Mouse (Mus musculus): ENCODE measurements at regions not wholly inside any gene's neighbourhood (a gene's known extent, or its start where the extent isn't known, plus 50 kb on each side); places are given as distances from the start of the nearest gene placed in this dataset.

DNA sequence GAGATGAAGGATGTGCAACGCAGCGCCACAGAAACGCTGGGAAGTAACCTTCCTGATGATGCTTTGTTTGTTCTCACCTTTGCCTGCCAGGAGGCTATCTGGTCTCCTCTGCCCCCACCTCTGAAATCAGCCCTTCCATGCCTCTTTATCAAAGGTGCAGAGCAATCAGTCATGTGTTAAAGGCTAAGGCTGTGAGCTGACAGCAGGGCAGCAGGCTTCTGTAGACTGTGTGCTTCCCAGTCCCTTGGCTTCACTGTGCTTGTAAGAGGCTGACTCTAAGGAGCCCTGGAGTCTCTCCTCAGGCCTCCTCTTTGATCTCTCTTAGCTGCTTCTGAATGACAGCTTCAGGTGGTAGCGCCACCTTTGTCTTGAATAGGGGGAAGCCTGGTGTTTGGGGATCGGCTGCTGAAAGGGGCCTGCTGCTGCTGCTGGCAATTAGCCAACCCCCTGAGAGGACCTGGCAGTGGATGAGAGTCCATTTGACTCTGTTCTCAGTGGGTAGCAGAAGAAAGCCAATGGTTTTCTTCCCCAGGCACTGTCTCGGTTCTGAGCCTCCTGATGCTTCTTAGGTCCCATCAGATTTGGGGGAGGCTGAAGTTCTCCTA lies 348.7 kb downstream of the Gm9195 start:
- DNase-seq (ENCODE audit: low spot score) (no peak), ATAC-seq (ENCODE audit: extremely low read depth, insufficient number of reproducible peaks, low FRiP score, poor library complexity, severe bottlenecking) (no peak)
- TF ChIP-seq CTCF (IDR thresholded peaks at IDR 0.05; ENCODE audit: low read depth, low read length), result no peak
- TF ChIP-seq GATA2 (IDR thresholded peaks at IDR 0.05; ENCODE audit: borderline replicate concordance, low read depth, low read length), result no peak
- no peak for TF ChIP-seq TAL1 (conservative IDR thresholded peaks at IDR 0.05; ENCODE audit: low read depth, low read length)
- TF ChIP-seq POLR2AphosphoS5 (IDR thresholded peaks at IDR 0.05; ENCODE audit: insufficient replicate concordance, low read depth, low read length), result no peak
- TF ChIP-seq GATA1 (IDR thresholded peaks at IDR 0.05; ENCODE audit: borderline replicate concordance, low read length), result no peak
- H3K36me3 ChIP-seq (replicated peaks), result no peaks in the 10 kb centered on the region
- no peaks in the 10 kb centered on the region for H3K27me3 ChIP-seq (ENCODE audit: insufficient read depth, low read length)
- no peak overlapping the region for H3K4me3 ChIP-seq (ENCODE audit: low read depth, low read length)
- peaks cover 43% of the 10 kb centered on the region for H3K9me3 ChIP-seq (replicated peaks)
- H3K4me1 ChIP-seq (ENCODE audit: insufficient read depth, low read depth, low read length), result no peaks in the 10 kb centered on the region

GRCm38 (mm10) chr14:72141136-72141535 lies 350.5 kb downstream of the Gm9195 start:
- H3K4me1 ChIP-seq (ENCODE audit: insufficient read depth, low read depth, low read length), result no peaks in the 10 kb centered on the region
- DNase-seq (ENCODE audit: low spot score) (no peak), ATAC-seq (ENCODE audit: extremely low read depth, insufficient number of reproducible peaks, low FRiP score, poor library complexity, severe bottlenecking) (no peak)
- no peaks in the 10 kb centered on the region for H3K27me3 ChIP-seq (ENCODE audit: insufficient read depth, low read length)
- peaks cover 37% of the 10 kb centered on the region for H3K9me3 ChIP-seq (replicated peaks)
- no peaks in the 10 kb centered on the region for H3K36me3 ChIP-seq (replicated peaks)
- no peak overlapping the region for H3K4me3 ChIP-seq (ENCODE audit: low read depth, low read length)
- TF ChIP-seq CTCF (IDR thresholded peaks at IDR 0.05; ENCODE audit: low read depth, low read length), result no peak
- no peak for TF ChIP-seq GATA1 (IDR thresholded peaks at IDR 0.05; ENCODE audit: borderline replicate concordance, low read length)
- TF ChIP-seq GATA2 (IDR thresholded peaks at IDR 0.05; ENCODE audit: borderline replicate concordance, low read depth, low read length), result no peak
- no peak for TF ChIP-seq TAL1 (conservative IDR thresholded peaks at IDR 0.05; ENCODE audit: low read depth, low read length)
- TF ChIP-seq POLR2AphosphoS5 (IDR thresholded peaks at IDR 0.05; ENCODE audit: insufficient replicate concordance, low read depth, low read length), result no peak

DNA sequence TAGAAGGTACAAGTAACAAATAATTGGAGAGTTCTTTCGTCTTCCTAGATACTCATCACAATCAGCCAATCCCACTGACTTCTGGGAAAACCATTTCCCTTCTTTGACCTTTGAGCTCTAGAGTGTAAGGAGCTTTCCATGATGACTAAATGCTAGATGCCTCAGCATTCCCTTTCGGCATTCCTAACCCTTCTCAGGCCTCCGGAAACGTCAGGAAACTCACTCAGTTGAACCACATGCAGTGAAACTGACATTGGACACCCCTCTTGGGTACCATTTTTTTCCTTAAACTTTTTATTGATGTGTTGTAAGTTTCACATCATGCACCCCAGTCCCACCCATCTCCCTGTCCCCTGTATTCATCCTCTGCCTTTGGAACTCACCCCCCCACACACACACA lies 361.5 kb downstream of the Gm9195 start:
- H3K4me1 ChIP-seq (ENCODE audit: insufficient read depth, low read depth, low read length), result no peaks in the 10 kb centered on the region
- DNase-seq (ENCODE audit: low spot score), result no peak
- no peaks in the 10 kb centered on the region for H3K9me3 ChIP-seq (replicated peaks)
- ATAC-seq (ENCODE audit: extremely low read depth, insufficient number of reproducible peaks, low FRiP score, poor library complexity, severe bottlenecking), result no peak
- no peaks in the 10 kb centered on the region for H3K27me3 ChIP-seq (ENCODE audit: insufficient read depth, low read length)
- no peaks in the 10 kb centered on the region for H3K36me3 ChIP-seq (replicated peaks)
- TF ChIP-seq POLR2AphosphoS5 (IDR thresholded peaks at IDR 0.05; ENCODE audit: insufficient replicate concordance, low read depth, low read length), result no peak
- no peak for TF ChIP-seq CTCF (IDR thresholded peaks at IDR 0.05; ENCODE audit: low read depth, low read length)
- no peak for TF ChIP-seq GATA1 (IDR thresholded peaks at IDR 0.05; ENCODE audit: borderline replicate concordance, low read length)
- TF ChIP-seq TAL1 (conservative IDR thresholded peaks at IDR 0.05; ENCODE audit: low read depth, low read length), result no peak
- TF ChIP-seq GATA2 (IDR thresholded peaks at IDR 0.05; ENCODE audit: borderline replicate concordance, low read depth, low read length), result no peak
- H3K4me3 ChIP-seq (ENCODE audit: low read depth, low read length), result no peak overlapping the region

DNA sequence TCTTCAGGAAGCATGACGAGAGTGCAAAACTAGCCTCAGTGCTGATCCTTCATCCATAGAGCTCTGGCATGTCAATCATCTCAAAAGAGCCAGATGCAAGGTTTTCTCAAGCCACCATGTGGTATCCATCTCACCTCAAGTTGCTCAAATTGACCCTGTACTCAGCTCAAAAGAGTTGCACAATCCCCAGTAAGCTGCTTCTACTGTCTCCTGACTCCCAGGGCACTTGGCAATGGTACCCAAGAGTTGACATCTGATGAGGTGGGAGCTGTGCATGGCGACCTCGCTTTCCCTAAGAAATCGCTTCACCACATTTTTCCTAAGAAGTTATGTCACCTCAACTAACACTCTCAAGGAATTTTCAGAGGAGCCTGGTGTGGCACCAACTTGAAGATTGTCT lies 369.9 kb downstream of the Gm9195 start:
- DNase-seq (ENCODE audit: low spot score), result no peak
- no peaks in the 10 kb centered on the region for H3K27me3 ChIP-seq (ENCODE audit: insufficient read depth, low read length)
- peaks cover 18% of the 10 kb centered on the region for H3K9me3 ChIP-seq (replicated peaks)
- H3K4me3 ChIP-seq (ENCODE audit: low read depth, low read length), result no peak overlapping the region
- no peaks in the 10 kb centered on the region for H3K36me3 ChIP-seq (replicated peaks)
- no peak for ATAC-seq (ENCODE audit: extremely low read depth, insufficient number of reproducible peaks, low FRiP score, poor library complexity, severe bottlenecking)
- H3K4me1 ChIP-seq (ENCODE audit: insufficient read depth, low read depth, low read length), result no peaks in the 10 kb centered on the region
- TF ChIP-seq POLR2AphosphoS5 (IDR thresholded peaks at IDR 0.05; ENCODE audit: insufficient replicate concordance, low read depth, low read length) (no peak), GATA1 (IDR thresholded peaks at IDR 0.05; ENCODE audit: borderline replicate concordance, low read length) (no peak), CTCF (IDR thresholded peaks at IDR 0.05; ENCODE audit: low read depth, low read length) (no peak), TAL1 (conservative IDR thresholded peaks at IDR 0.05; ENCODE audit: low read depth, low read length) (no peak), GATA2 (IDR thresholded peaks at IDR 0.05; ENCODE audit: borderline replicate concordance, low read depth, low read length) (no peak)

DNA sequence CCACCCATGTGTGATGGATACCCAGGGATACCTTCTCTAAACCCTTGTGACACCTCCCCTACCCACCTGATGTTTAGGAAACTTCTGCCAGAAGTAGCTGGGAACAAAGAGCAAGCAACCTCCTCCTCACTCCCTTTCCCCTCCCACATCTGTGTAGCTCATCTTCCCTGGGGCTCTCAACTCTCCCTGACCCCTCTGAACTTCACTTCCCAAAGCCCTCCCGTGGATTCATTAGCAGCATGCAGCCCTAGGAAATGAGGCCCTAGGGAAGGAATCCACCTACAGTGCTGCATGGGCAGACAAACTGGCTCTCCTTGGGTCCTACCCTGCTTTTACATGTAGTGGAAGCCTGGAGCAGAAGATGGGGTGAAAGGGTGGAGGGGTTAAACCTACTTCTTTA lies 370.6 kb downstream of the Gm9195 start:
- Histone ChIP-seq H3K4me3 (ENCODE audit: low read depth, low read length) (no peak overlapping the region), H3K4me1 (ENCODE audit: insufficient read depth, low read depth, low read length) (no peaks in the 10 kb centered on the region), H3K9me3 (replicated peaks) (peaks cover 20% of the 10 kb centered on the region), H3K27me3 (ENCODE audit: insufficient read depth, low read length) (no peaks in the 10 kb centered on the region), H3K36me3 (replicated peaks) (no peaks in the 10 kb centered on the region)
- DNase-seq (ENCODE audit: low spot score), result no peak
- no peak for TF ChIP-seq TAL1 (conservative IDR thresholded peaks at IDR 0.05; ENCODE audit: low read depth, low read length)
- TF ChIP-seq POLR2AphosphoS5 (IDR thresholded peaks at IDR 0.05; ENCODE audit: insufficient replicate concordance, low read depth, low read length), result no peak
- no peak for TF ChIP-seq GATA2 (IDR thresholded peaks at IDR 0.05; ENCODE audit: borderline replicate concordance, low read depth, low read length)
- TF ChIP-seq CTCF (IDR thresholded peaks at IDR 0.05; ENCODE audit: low read depth, low read length), result no peak
- no peak for TF ChIP-seq GATA1 (IDR thresholded peaks at IDR 0.05; ENCODE audit: borderline replicate concordance, low read length)
- ATAC-seq (ENCODE audit: extremely low read depth, insufficient number of reproducible peaks, low FRiP score, poor library complexity, severe bottlenecking), result no peak

- TF ChIP-seq GATA2 (IDR thresholded peaks at IDR 0.05; ENCODE audit: borderline replicate concordance, low read depth, low read length), result no peak
- no peak for TF ChIP-seq POLR2AphosphoS5 (IDR thresholded peaks at IDR 0.05; ENCODE audit: insufficient replicate concordance, low read depth, low read length)
- TF ChIP-seq CTCF (IDR thresholded peaks at IDR 0.05; ENCODE audit: low read depth, low read length), result no peak
- TF ChIP-seq GATA1 (IDR thresholded peaks at IDR 0.05; ENCODE audit: borderline replicate concordance, low read length), result no peak
- TF ChIP-seq TAL1 (conservative IDR thresholded peaks at IDR 0.05; ENCODE audit: low read depth, low read length), result no peak
- no peaks in the 10 kb centered on the region for H3K27me3 ChIP-seq (ENCODE audit: insufficient read depth, low read length)
- H3K9me3 ChIP-seq (replicated peaks), result peaks cover 15% of the 10 kb centered on the region
- DNase-seq (ENCODE audit: low spot score) (no peak), ATAC-seq (ENCODE audit: extremely low read depth, insufficient number of reproducible peaks, low FRiP score, poor library complexity, severe bottlenecking) (no peak)
- no peaks in the 10 kb centered on the region for H3K36me3 ChIP-seq (replicated peaks)
- H3K4me3 ChIP-seq (ENCODE audit: low read depth, low read length), result no peak overlapping the region
- no peaks in the 10 kb centered on the region for H3K4me1 ChIP-seq (ENCODE audit: insufficient read depth, low read depth, low read length)
Measured at GRCm38 (mm10) chr14:72116842-72117241, 374.8 kb downstream of the Gm9195 start.
